Mouse (Mus musculus): Measurements from ENCODE around the gene Ralgapa2. TPM values are rescaled to one million over a fixed set of nuclear protein-coding genes. Genes with fewer than 3 reads are reported as not detected.

Gene Ralgapa2
- polyA plus RNA-seq, 1 experiment from 2014 or later, result 12.4 TPM

GRCm38 (mm10) chr2:146196126-146196525 is 316.0 kb downstream of the Ralgapa2 start:
- ATAC-seq, result no peak
- Histone ChIP-seq H3K36me3 (ENCODE audit: control insufficient read depth, insufficient read depth, low read length) (no peaks in the 10 kb centered on the region), H3K27me3 (ENCODE audit: control insufficient read depth, insufficient read depth, low read depth, low read length) (no peaks in the 10 kb centered on the region), H3K9ac (ENCODE audit: low read depth, low read length) (no peak overlapping the region), H3K27ac (ENCODE audit: low read length) (no peak overlapping the region), H3K4me2 (ENCODE audit: low read length) (no peak overlapping the region), H3K9me3 (replicated peaks; ENCODE audit: control insufficient read depth, low read length, poor library complexity, severe bottlenecking) (no peaks in the 10 kb centered on the region), H3K4me1 (ENCODE audit: control insufficient read depth, insufficient read depth, low read length) (peaks cover 3% of the 10 kb centered on the region), H3K4me3 (ENCODE audit: low read depth, low read length) (no peak overlapping the region)
- WGBS, result 78% methylated on average over 11 of the region's 11 CpGs

Measured in midbrain, embryonic 16.5 days (tissue).